Mouse (Mus musculus) cerebellum, adult 2 months (tissue): Measurements from ENCODE around the gene Dydc2. TPM values are rescaled to one million over a fixed set of nuclear protein-coding genes. Genes with fewer than 3 reads are reported as not detected.

Source experiments
- DNase-seq, 2 experiments: peaks; one replicate each; pipeline ENCODE4 v3.0.0; 2021
- H3K27ac ChIP-seq: fragments of 200-500 bp; 2 replicates; pipeline ENCODE4 v1.5.1; 2012; ENCODE audit warnings: low read length, control low read depth, inconsistent platforms; ENCODE audit not compliant: insufficient read depth
- H3K27me3 ChIP-seq: fragments of 200-500 bp; 2 replicates; pipeline ENCODE4 v1.6.1; 2012; ENCODE audit warnings: inconsistent platforms, mild to moderate bottlenecking, low read length, moderate library complexity; ENCODE audit not compliant: control insufficient read depth, insufficient read depth
- H3K4me1 ChIP-seq: fragments of 200-500 bp; 2 replicates; pipeline ENCODE4 v1.6.1; 2011; ENCODE audit warnings: low read length; ENCODE audit not compliant: control insufficient read depth, insufficient read depth
- H3K4me3 ChIP-seq: fragments of 200-500 bp; replicated peaks from 2 replicates; pipeline ENCODE3; 2011; ENCODE audit warnings: mild to moderate bottlenecking, low read depth, low read length, control low read depth; ENCODE audit not compliant: insufficient read depth
- CTCF ChIP-seq: fragments of 200-500 bp; IDR thresholded peaks from 2 replicates; pipeline ENCODE4 v1.5.1; 2011; ENCODE audit warnings: low read depth, mild to moderate bottlenecking, control low read depth, low read length, moderate library complexity, borderline replicate concordance; ENCODE audit not compliant: insufficient read depth
- POLR2A ChIP-seq: fragments of 200-500 bp; IDR thresholded peaks from 2 replicates; pipeline ENCODE4 v1.6.1; 2011; ENCODE audit warnings: low read length, control low read depth, borderline replicate concordance; ENCODE audit not compliant: insufficient read depth
- WGBS: fragments of 180-500 bp; shearing (Covaris S2); methylation state at CpG from one replicate; pipeline ENCODE4 v1.1.7; 2018; 5-methylcytosine and 5-hydroxymethylcytosine counted together
- polyA plus RNA-seq: library from polyadenylated mRNA; depleted of rRNA; stranded (reverse); fragments of >200 nt; gene quantifications from 2 replicates; pipeline ENCODE4 v1.2.3, GENCODE M21; 2012

Dydc2 gene
- polyA plus RNA-seq, 1 experiment, result 2.0 TPM

- 2% methylated on average over 32 of the region's 32 CpGs for WGBS
- peak; percentile 93 for DNase-seq
- peak within 1 kb of the TSS; percentile 34; the same call in 1 of the 2 replicates for H3K27ac ChIP-seq
- no peaks in the 10 kb centered on the region for H3K27me3 ChIP-seq
- peak within 1 kb of the TSS; percentile 80 for H3K4me3 ChIP-seq
- peak; percentile 87 for TF ChIP-seq POLR2A
- TF ChIP-seq CTCF, result no peak
- H3K4me1 ChIP-seq, result peaks cover 2% of the 10 kb centered on the region; the same call in 1 of the 2 replicates
These were observed 55.1 kb downstream of the Dydc2 start, which contains the start of gene Fam213a for GRCm38 (mm10) chr14:41013630-41014613. Fam213a (minus strand) TSS chr14:41013788.

- Histone ChIP-seq H3K4me3 (peak overlapping the region; percentile 80), H3K4me1 (peaks cover 2% of the 10 kb centered on the region; the same call in 1 of the 2 replicates), H3K27ac (no peak overlapping the region), H3K27me3 (no peaks in the 10 kb centered on the region)
- no peak for DNase-seq
- TF ChIP-seq CTCF (no peak), POLR2A (no peak)
- 10% methylated on average over 9 of the region's 9 CpGs for WGBS
These were observed 55.9 kb downstream of the Dydc2 start for GRCm38 (mm10) chr14:41013143-41013542.

GRCm38 (mm10) chr14:41011916-41012315 lies 57.1 kb downstream of the Dydc2 start:
- no peak for DNase-seq
- TF ChIP-seq CTCF, result no peak

GRCm38 (mm10) chr14:41008138-41008537 lies 60.9 kb downstream of the Dydc2 start:
- TF ChIP-seq CTCF (no peak), POLR2A (no peak)
- WGBS, result 40% methylated on average over 2 of the region's 2 CpGs
- Histone ChIP-seq H3K27me3 (no peaks in the 10 kb centered on the region), H3K27ac (no peak overlapping the region), H3K4me1 (no peaks in the 10 kb centered on the region; the same call in 1 of the 2 replicates), H3K4me3 (no peak overlapping the region)
- no peak for DNase-seq

More at GRCm38 (mm10) chr14:41011916-41012315, 57.1 kb downstream of the Dydc2 start:
- WGBS, result 86% methylated on average over 3 of the region's 3 CpGs
- Histone ChIP-seq H3K27me3 (no peaks in the 10 kb centered on the region), H3K4me3 (no peak overlapping the region), H3K4me1 (peaks cover 2% of the 10 kb centered on the region), H3K27ac (no peak overlapping the region)

DNA sequence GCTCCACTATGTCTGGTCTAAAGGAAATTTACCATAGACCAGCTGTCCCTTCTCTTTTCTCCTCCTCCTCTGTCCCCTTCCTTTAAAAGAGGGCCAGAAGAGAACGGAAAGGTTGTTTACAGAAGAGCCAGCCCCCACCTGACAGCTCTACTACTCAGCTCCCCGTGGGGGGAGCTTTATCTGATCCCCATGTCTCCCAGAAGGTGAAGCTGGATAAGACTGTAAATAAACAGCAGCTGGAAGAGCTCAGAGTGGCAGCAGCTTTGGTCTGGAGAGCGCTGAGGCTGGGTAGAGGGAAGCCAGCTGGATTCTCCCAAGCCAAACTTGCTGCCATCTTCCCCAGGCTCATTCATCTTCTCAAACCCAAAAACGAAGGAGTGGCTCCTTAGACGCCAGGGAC lies 61.4 kb downstream of the Dydc2 start:
- DNase-seq, result no peak
- H3K27ac ChIP-seq, result no peak overlapping the region
- no peak overlapping the region for H3K4me3 ChIP-seq
- H3K27me3 ChIP-seq, result no peaks in the 10 kb centered on the region
- TF ChIP-seq CTCF (no peak), POLR2A (no peak)
- no peaks in the 10 kb centered on the region; the same call in 1 of the 2 replicates for H3K4me1 ChIP-seq
- 62% methylated on average over 5 of the region's 5 CpGs for WGBS

- WGBS, result 64% methylated on average over 3 of the region's 3 CpGs
- no peak for DNase-seq
- no peak overlapping the region for H3K27ac ChIP-seq
- TF ChIP-seq CTCF (no peak), POLR2A (no peak)
- H3K4me3 ChIP-seq, result no peak overlapping the region
- no peaks in the 10 kb centered on the region; the same call in 1 of the 2 replicates for H3K4me1 ChIP-seq
- H3K27me3 ChIP-seq, result no peaks in the 10 kb centered on the region
These were observed 62.1 kb downstream of the Dydc2 start for GRCm38 (mm10) chr14:41006899-41007298.

DNA sequence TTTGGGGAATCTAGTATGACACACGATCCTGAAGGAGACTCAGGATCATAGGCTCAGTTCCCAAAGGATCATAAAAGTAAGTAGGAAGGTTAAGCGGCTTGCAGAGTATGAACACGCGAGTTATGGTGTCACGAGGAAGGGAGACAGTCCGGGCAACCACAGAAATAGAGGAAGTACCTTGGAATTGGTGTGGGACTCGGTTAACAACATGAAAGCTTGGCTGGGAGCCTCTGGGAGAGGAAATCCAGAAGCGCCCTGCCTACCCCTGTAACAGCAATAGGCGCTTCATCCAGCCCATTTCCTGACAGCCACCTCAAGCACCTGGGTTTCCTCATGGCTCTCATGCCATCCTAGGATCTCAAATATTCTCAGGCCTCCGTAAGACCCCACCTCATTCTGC lies 62.7 kb downstream of the Dydc2 start:
- TF ChIP-seq CTCF (no peak), POLR2A (no peak)
- no peak overlapping the region for H3K4me3 ChIP-seq
- DNase-seq, result no peak
- H3K27ac ChIP-seq, result no peak overlapping the region
- H3K27me3 ChIP-seq, result no peaks in the 10 kb centered on the region
- no peaks in the 10 kb centered on the region; the same call in 1 of the 2 replicates for H3K4me1 ChIP-seq
- 90% methylated on average over 10 of the region's 10 CpGs for WGBS
